Mouse (Mus musculus): Measurements from ENCODE around the gene Grid2ip.

DNA sequence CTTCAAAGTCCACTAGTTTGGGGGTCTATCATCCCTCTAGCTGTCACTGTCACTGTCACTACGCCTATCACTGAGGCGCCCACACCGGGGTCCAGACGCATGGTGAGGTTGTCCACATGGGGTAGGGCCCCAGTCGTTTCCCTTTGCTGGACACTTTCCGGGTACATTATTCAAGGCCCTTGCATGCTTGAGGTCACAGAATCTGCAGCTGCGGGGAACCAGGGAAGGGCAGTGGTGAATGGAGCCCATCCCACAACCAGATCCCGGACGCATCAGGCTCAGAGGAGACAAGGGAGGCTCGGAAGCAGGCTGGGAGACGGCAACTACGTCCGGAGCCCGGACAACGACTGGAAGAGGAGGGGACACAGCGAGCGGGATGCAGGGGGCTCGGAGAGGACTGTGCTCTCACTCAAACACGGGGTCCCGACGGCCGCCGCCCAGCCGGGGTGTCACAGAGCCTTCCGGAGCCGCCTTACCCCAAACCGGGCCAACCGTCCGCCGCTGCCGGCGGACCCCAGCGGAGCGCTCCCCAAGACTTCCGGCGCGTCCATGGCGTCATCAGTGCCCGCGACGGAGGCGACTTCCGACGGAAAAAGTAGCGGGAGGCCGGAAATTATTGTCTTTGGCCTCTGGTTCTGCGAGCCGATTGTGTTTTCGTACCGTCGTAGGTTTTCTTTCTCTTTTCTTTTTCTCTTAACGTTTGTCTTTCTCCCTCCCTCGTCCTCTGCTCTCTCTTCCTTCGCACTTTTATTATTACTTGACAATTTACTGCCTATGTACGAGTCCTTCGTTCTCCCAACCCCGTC lies 28.2 kb upstream of the Grid2ip start, which contains the start of gene Zdhhc4:
- TF ChIP-seq POLR2A (IDR thresholded peaks at IDR 0.05; ENCODE audit: borderline replicate concordance, extremely low read depth, low read depth, low read length) (peak; percentile 61), CTCF (IDR thresholded peaks at IDR 0.05; ENCODE audit: insufficient read depth, low read length) (no peak)
